Mouse (Mus musculus) ZHBTc4 (cell line): ENCODE data around the gene Ldhc.
"Not testable (repeated sequence)": the region's sequence is repeated elsewhere in the genome, so short reads cannot be mapped to it uniquely, and the experiment has no call there.

Source experiments
- DNase-seq: peaks from one replicate; pipeline ENCODE4 v3.0.0-alpha.2; 2011; ENCODE audit warnings: low read depth, low spot score

Ldhc gene

GRCm38 (mm10) chr7:46842278-46842677 is 18.7 kb upstream of the Ldhc start:
- no peak for DNase-seq

- no peak for DNase-seq
Observed at GRCm38 (mm10) chr7:46843576-46843975, 17.4 kb upstream of the Ldhc start.

- peak; percentile 96 for DNase-seq
Observed at GRCm38 (mm10) chr7:46845211-46845977, 15.6 kb upstream of the Ldhc start.

GRCm38 (mm10) chr7:46845978-46846485 is 15.0 kb upstream of the Ldhc start:
- no peak for DNase-seq

- peak; percentile 90 for DNase-seq
Observed at GRCm38 (mm10) chr7:46846486-46847244, 14.3 kb upstream of the Ldhc start.

- DNase-seq: no peak
Observed at GRCm38 (mm10) chr7:46849287-46849686, 11.7 kb upstream of the Ldhc start.

GRCm38 (mm10) chr7:46851026-46851425 is 10.0 kb upstream of the Ldhc start:
- DNase-seq: no peak

GRCm38 (mm10) chr7:46852666-46853065 is 8.3 kb upstream of the Ldhc start:
- no peak for DNase-seq

GRCm38 (mm10) chr7:46853365-46853764 is 7.6 kb upstream of the Ldhc start:
- DNase-seq: peak; percentile 63

GRCm38 (mm10) chr7:46855866-46856560 is 5.0 kb upstream of the Ldhc start:
- DNase-seq: peak; percentile 43

- no peak for DNase-seq
Observed at GRCm38 (mm10) chr7:46857436-46857835, 3.6 kb upstream of the Ldhc start.

- DNase-seq: no peak
Observed at GRCm38 (mm10) chr7:46859031-46859430, 2.0 kb upstream of the Ldhc start.

GRCm38 (mm10) chr7:46871988-46872387 is 11.0 kb downstream of the Ldhc start:
- DNase-seq: no peak

- no peak for DNase-seq
Observed at GRCm38 (mm10) chr7:46876841-46877240, 15.8 kb downstream of the Ldhc start.

GRCm38 (mm10) chr7:46877255-46877654 is 16.3 kb downstream of the Ldhc start:
- no peak for DNase-seq

GRCm38 (mm10) chr7:46879851-46880250 is 18.8 kb downstream of the Ldhc start:
- no peak for DNase-seq

GRCm38 (mm10) chr7:46880992-46881391 is 20.0 kb downstream of the Ldhc start:
- DNase-seq: no peak

- DNase-seq: not testable (repeated sequence)
Observed at GRCm38 (mm10) chr7:46881941-46882340, 20.9 kb downstream of the Ldhc start.

GRCm38 (mm10) chr7:46883304-46883703 is 22.3 kb downstream of the Ldhc start:
- DNase-seq: no peak

GRCm38 (mm10) chr7:46895511-46895910 is 34.5 kb downstream of the Ldhc start:
- no peak for DNase-seq

GRCm38 (mm10) chr7:46899343-46899742 is 38.3 kb downstream of the Ldhc start:
- DNase-seq: no peak

- DNase-seq: no peak
Observed at GRCm38 (mm10) chr7:46911250-46911649, 50.2 kb downstream of the Ldhc start.
